Mouse (Mus musculus) lung, postnatal 0 days (tissue): ENCODE measurements at regions not wholly inside any gene's neighbourhood (a gene's known extent, or its start where the extent isn't known, plus 50 kb on each side); places are given as distances from the start of the nearest gene placed in this dataset.

ENCODE experiments used
- ATAC-seq: fragments of 200-750 bp; cut with Nextera tagmentation; 2 replicates; pipeline ENCODE4 v1.8.0; 2017; ENCODE audit warnings: moderate library complexity
- DNase-seq: peaks from one replicate; pipeline ENCODE4 v3.0.0-alpha.2; 2016; ENCODE audit warnings: low spot score
- H3K27ac ChIP-seq: fragments of 300-500 bp; sonication (generic); 2 replicates; pipeline ENCODE4 v1.5.1; 2014; ENCODE audit warnings: antibody characterized with exemption, mild to moderate bottlenecking, low read length, mixed read lengths
- H3K27me3 ChIP-seq: fragments of 300-500 bp; sonication (generic); replicated peaks from 2 replicates; pipeline ENCODE4 v1.6.1; 2014; ENCODE audit warnings: low read length, mixed read lengths; ENCODE audit not compliant: insufficient read depth
- H3K36me3 ChIP-seq: fragments of 300-500 bp; sonication (generic); 2 replicates; pipeline ENCODE4 v1.6.1; 2014; ENCODE audit warnings: low read length, mixed read lengths; ENCODE audit not compliant: insufficient read depth
- H3K4me1 ChIP-seq: fragments of 300-500 bp; sonication (generic); 2 replicates; pipeline ENCODE4 v1.6.1; 2014; ENCODE audit warnings: antibody characterized with exemption, low read depth, low read length, mixed read lengths; ENCODE audit not compliant: insufficient read depth
- H3K4me2 ChIP-seq: fragments of 300-500 bp; sonication (generic); replicated peaks from 2 replicates; pipeline ENCODE4 v1.6.1; 2014; ENCODE audit warnings: low read depth, mild to moderate bottlenecking, low read length, moderate library complexity, mixed read lengths
- H3K4me3 ChIP-seq: fragments of 300-500 bp; sonication (generic); 2 replicates; pipeline ENCODE4 v1.5.1; 2014; ENCODE audit warnings: low read depth, low read length
- H3K9ac ChIP-seq: fragments of 300-500 bp; sonication (generic); replicated peaks from 2 replicates; pipeline ENCODE4 v1.6.1; 2014; ENCODE audit warnings: low read depth, mild to moderate bottlenecking
- H3K9me3 ChIP-seq: fragments of 300-500 bp; sonication (generic); 2 replicates; pipeline ENCODE4 v1.6.1; 2016; ENCODE audit warnings: low read length, mixed read lengths
- CTCF ChIP-seq: IDR thresholded peaks from 2 replicates; pipeline ENCODE4 v1.5.1; 2016; ENCODE audit warnings: antibody characterized with exemption, mild to moderate bottlenecking
- EP300 ChIP-seq: IDR thresholded peaks from 2 replicates; pipeline ENCODE4 v1.6.1; 2016; ENCODE audit warnings: antibody characterized with exemption, mild to moderate bottlenecking, control low read depth
- WGBS: fragments of 180-500 bp; shearing (Covaris S2); extraction: QIAGEN DNeasy Blood & Tissue Kit; methylation state at CpG from one replicate; pipeline ENCODE4 v1.1.7; 2014; 5-methylcytosine and 5-hydroxymethylcytosine counted together

DNA sequence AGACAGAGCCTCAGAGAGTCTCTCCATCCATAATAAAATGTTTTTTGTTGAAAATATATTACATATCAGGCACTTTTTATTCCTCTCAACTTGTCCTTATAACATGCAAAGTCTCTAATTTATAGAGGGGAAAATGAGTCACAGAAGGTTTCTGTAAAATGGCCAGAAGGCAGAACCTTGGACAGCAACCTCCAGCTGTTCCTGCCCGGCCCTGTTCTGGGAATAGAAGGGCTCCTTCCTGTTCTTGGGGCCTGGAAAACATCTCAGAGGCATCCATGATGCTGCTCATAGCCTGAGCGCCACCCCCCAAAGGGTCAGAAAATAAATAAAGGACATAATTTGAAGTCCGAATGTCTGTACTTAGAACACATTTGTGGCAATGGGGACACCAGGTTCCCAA lies 188.7 kb downstream of the Abhd5 start:
- 26% methylated on average over 3 of the region's 3 CpGs for WGBS
- no peak overlapping the region for H3K4me2 ChIP-seq
- no peaks in the 10 kb centered on the region for H3K9me3 ChIP-seq
- H3K9ac ChIP-seq: no peak overlapping the region
- H3K27me3 ChIP-seq: no peaks in the 10 kb centered on the region
- ATAC-seq (no peak), DNase-seq (no peak)
- no peak overlapping the region for H3K4me3 ChIP-seq
- no peak overlapping the region for H3K27ac ChIP-seq
- no peaks in the 10 kb centered on the region for H3K4me1 ChIP-seq
- no peaks in the 10 kb centered on the region for H3K36me3 ChIP-seq
- TF ChIP-seq EP300: no peak
- no peak for TF ChIP-seq CTCF

DNA sequence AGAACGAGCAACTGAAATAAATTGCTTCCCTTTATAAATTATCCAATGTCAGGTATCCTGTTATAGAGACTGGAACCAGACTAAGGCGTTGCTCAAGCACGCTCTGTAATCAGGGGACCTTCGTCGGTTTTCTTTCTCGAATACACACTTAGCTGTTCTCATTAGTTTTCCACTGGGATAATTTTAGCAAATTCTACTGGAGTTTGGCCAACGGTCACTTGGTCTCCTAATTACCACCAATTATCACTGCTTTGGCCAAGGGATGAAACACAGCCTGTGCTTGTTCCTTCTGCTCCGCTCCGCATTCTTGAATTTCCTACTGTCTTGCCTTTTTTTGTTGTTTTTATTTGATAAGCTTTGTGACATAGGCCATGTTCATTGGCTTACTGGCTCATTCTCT lies 191.1 kb upstream of the Topaz1 start:
- H3K27ac ChIP-seq: no peak overlapping the region
- no peaks in the 10 kb centered on the region for H3K4me1 ChIP-seq
- H3K27me3 ChIP-seq: no peaks in the 10 kb centered on the region
- no peak for TF ChIP-seq CTCF
- TF ChIP-seq EP300: no peak
- H3K9me3 ChIP-seq: no peaks in the 10 kb centered on the region
- ATAC-seq (no peak), DNase-seq (no peak)
- no peaks in the 10 kb centered on the region for H3K36me3 ChIP-seq
- H3K4me3 ChIP-seq: no peak overlapping the region
- H3K9ac ChIP-seq: no peak overlapping the region
- no peak overlapping the region for H3K4me2 ChIP-seq
- 84% methylated on average over 9 of the region's 9 CpGs for WGBS

DNA sequence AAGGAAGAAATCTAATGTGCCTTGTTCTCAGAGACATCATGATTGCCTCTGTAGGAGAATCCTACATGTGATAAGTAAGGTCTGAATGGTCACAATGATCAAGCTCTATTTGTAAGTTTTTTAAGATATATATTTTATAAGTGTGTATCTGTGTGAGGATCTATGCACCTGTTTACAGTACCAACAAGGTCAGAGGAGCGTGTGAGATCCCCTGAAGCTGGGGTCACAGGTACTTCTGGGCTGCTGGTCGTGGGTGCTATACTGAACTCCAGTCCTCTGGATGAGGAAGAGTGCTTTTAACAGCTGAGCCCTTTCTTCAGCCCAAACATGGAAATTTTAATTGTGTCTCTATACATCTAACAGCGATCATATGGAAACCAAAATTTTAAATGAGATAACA lies 181.1 kb upstream of the Topaz1 start:
- no peak for TF ChIP-seq CTCF
- TF ChIP-seq EP300: no peak
- Histone ChIP-seq H3K9me3 (no peaks in the 10 kb centered on the region), H3K4me2 (no peak overlapping the region), H3K36me3 (no peaks in the 10 kb centered on the region), H3K4me3 (no peak overlapping the region), H3K4me1 (peaks cover 5% of the 10 kb centered on the region; the same call in 1 of the 2 replicates), H3K27ac (no peak overlapping the region), H3K9ac (no peak overlapping the region), H3K27me3 (peaks cover 36% of the 10 kb centered on the region)
- ATAC-seq (no peak), DNase-seq (no peak)
- 62% methylated on average over 3 of the region's 3 CpGs for WGBS

DNA sequence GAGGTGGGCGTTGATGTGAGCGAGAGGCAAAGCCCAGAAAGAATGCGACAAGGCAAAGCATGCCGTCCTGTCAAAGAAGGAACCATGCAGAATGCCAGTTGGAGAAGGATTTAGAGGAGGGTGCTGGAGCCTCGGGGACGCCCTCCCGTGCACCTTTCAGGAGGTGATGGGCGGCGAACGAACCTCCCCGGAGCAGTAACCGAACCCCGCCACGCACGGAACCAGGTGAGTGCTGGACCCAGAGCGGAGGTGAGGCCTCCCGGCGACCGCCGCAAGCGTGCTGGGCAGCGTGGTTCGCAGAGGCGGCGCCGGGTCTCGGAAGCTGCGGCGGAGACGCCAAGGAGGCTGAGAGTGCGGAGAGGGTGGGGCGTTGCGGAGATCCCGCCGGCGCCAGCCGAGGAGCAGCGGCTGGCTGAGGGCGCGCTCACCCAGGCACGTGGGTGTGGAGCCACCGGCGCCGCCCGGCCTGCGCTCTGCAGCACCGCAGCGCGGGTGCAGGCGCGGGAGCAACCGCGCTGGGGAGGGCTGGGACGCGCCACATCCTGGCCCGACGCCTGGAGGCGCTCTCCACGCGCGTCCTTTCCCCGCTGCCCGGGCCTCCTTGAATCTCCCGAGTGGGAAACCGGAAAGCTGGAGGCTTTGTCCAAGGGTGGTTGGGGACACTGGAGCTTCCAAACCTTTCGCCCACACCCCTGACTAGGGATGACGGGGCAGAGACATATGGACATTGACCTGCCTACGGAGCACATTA lies 178.3 kb upstream of the Topaz1 start:
- Histone ChIP-seq H3K27ac (no peak overlapping the region), H3K4me3 (peak overlapping the region; percentile 15; the same call in 1 of the 2 replicates), H3K36me3 (no peaks in the 10 kb centered on the region), H3K4me2 (peak overlapping the region; percentile 35), H3K9ac (no peak overlapping the region), H3K4me1 (peaks cover 11% of the 10 kb centered on the region), H3K9me3 (no peaks in the 10 kb centered on the region), H3K27me3 (peaks cover 56% of the 10 kb centered on the region)
- DNase-seq: peak; percentile 39
- TF ChIP-seq CTCF: no peak
- TF ChIP-seq EP300: no peak
- WGBS: 3% methylated on average over 50 of the region's 68 CpGs
- ATAC-seq: peak; percentile 52

DNA sequence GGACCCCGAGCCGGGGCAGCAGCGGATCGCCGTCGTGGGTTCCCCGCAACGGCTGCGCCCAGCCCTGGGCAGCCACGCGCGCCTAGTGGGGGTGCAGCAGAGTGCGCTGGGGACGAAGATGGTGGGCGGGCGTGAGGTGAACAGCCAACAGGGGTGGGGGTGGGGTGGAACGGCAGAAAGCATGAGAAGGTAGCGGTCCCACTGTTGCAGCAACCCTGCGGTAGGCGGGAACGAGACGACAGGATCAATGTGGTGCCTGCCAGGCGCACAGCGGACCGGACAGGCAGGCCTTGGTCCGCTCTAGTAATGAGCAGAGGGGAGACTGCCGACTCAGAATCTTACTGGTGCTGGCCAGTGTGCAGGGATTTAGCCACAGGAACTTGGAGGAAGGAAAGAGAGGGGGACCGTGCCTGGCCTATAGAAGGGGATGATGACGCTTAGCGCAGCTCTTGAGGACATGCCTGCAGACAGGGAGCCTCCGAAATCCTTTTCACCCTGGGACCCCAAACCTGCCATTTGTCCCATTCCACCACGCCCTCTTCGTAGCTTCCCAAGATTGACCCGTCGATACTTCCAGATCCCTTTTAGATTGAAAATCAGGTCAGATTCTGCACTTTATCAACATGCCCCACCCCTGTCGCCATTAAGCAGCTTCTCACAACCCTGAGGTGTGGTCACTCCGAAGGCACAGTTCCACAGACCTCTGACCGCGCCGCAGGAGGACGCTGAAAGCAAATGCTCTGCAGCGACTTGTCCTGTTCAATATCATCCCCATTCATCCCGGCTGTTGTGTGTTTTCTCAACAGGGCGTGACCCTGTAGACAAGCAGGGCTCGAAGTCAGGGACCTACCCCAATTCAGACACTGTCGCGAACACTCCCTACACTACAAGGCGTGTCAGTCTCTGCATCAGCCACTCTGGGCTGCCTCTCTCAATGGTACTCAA lies 177.4 kb upstream of the Topaz1 start:
- no peak overlapping the region for H3K9ac ChIP-seq
- TF ChIP-seq CTCF (no peak), EP300 (no peak)
- H3K9me3 ChIP-seq: no peaks in the 10 kb centered on the region
- ATAC-seq (no peak), DNase-seq (no peak)
- no peak overlapping the region for H3K27ac ChIP-seq
- under 1% methylated on average over 48 of the region's 48 CpGs for WGBS
- peaks cover 11% of the 10 kb centered on the region for H3K4me1 ChIP-seq
- H3K4me2 ChIP-seq: peak overlapping the region; percentile 35; the same call in 1 of the 2 replicates
- H3K4me3 ChIP-seq: peak overlapping the region; percentile 15; the same call in 1 of the 2 replicates
- peaks cover 60% of the 10 kb centered on the region for H3K27me3 ChIP-seq
- no peaks in the 10 kb centered on the region for H3K36me3 ChIP-seq

DNA sequence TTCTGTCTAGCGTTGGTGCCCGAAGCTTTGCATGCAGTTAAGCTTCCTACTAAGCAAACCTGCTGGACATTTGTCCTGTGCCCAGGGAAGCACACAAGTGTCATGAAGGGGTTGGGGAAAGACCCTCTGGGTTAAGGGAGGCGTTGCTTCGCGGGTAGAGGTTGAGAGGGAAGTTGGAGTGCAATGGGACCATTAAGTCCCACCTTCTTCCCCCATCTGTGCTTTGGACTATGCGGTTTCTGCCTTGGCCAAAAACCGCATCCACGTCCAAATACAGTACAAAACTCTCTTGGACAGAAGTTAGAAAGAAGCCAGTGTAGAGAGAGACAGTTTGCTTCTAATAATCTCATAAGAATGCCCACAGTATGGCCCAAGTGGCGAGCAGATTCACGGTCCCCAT lies 176.1 kb upstream of the Topaz1 start:
- Histone ChIP-seq H3K9ac (no peak overlapping the region), H3K4me2 (no peak overlapping the region), H3K36me3 (no peaks in the 10 kb centered on the region), H3K27me3 (peaks cover 60% of the 10 kb centered on the region), H3K4me3 (no peak overlapping the region), H3K27ac (no peak overlapping the region), H3K9me3 (no peaks in the 10 kb centered on the region), H3K4me1 (peaks cover 11% of the 10 kb centered on the region)
- 5% methylated on average over 10 of the region's 10 CpGs for WGBS
- DNase-seq (no peak), ATAC-seq (no peak)
- TF ChIP-seq EP300 (no peak), CTCF (no peak)
